Mouse (Mus musculus): ENCODE measurements around the gene Ap3b1.

The Ap3b1 gene

GRCm38 (mm10) chr13:94451229-94451628, 92.5 kb downstream of the Ap3b1 start:
- DNase-seq (ENCODE audit: low spot score in 2 of 2), result no peak

GRCm38 (mm10) chr13:94454131-94454530, 95.4 kb downstream of the Ap3b1 start:
- no peak for DNase-seq (ENCODE audit: low spot score in 2 of 2)

- no peak for DNase-seq (ENCODE audit: low spot score in 2 of 2)
Measured at GRCm38 (mm10) chr13:94459143-94459542, 100.4 kb downstream of the Ap3b1 start.

- no peak for DNase-seq (ENCODE audit: low spot score in 2 of 2)
Measured at GRCm38 (mm10) chr13:94464221-94464620, 105.5 kb downstream of the Ap3b1 start.

- DNase-seq (ENCODE audit: low spot score in 2 of 2), result no peak
Measured at GRCm38 (mm10) chr13:94468551-94468950, 109.8 kb downstream of the Ap3b1 start.

- no peak for DNase-seq (ENCODE audit: low spot score in 2 of 2)
Measured at GRCm38 (mm10) chr13:94471009-94471672, 112.4 kb downstream of the Ap3b1 start.

- no peak for DNase-seq (ENCODE audit: low spot score in 2 of 2)
Measured at GRCm38 (mm10) chr13:94476208-94476607, 117.4 kb downstream of the Ap3b1 start.

GRCm38 (mm10) chr13:94480256-94480655, 121.5 kb downstream of the Ap3b1 start:
- DNase-seq (ENCODE audit: low spot score in 2 of 2), result no peak

- no peak for DNase-seq (ENCODE audit: low spot score in 2 of 2)
Measured at GRCm38 (mm10) chr13:94490684-94491083, 131.9 kb downstream of the Ap3b1 start.

- DNase-seq (ENCODE audit: low spot score in 2 of 2), result no peak
Measured at GRCm38 (mm10) chr13:94491159-94491558, 132.4 kb downstream of the Ap3b1 start.

GRCm38 (mm10) chr13:94497521-94497920, 138.8 kb downstream of the Ap3b1 start:
- no peak for DNase-seq (ENCODE audit: low spot score in 2 of 2)

GRCm38 (mm10) chr13:94506411-94506810, 147.7 kb downstream of the Ap3b1 start:
- DNase-seq (ENCODE audit: low spot score in 2 of 2), result no peak

GRCm38 (mm10) chr13:94508344-94508743, 149.6 kb downstream of the Ap3b1 start:
- DNase-seq (ENCODE audit: low spot score in 2 of 2), result no peak

GRCm38 (mm10) chr13:94513157-94513767, 154.5 kb downstream of the Ap3b1 start:
- no peak for DNase-seq (ENCODE audit: low spot score in 2 of 2)

GRCm38 (mm10) chr13:94513898-94514297, 155.1 kb downstream of the Ap3b1 start:
- no peak for DNase-seq (ENCODE audit: low spot score in 2 of 2)

- no peak for DNase-seq (ENCODE audit: low spot score in 2 of 2)
Measured at GRCm38 (mm10) chr13:94514992-94515391, 156.2 kb downstream of the Ap3b1 start.

- DNase-seq (ENCODE audit: low spot score in 2 of 2), result no peak
Measured at GRCm38 (mm10) chr13:94516532-94516931, 157.8 kb downstream of the Ap3b1 start.

- no peak for DNase-seq (ENCODE audit: low spot score in 2 of 2)
Measured at GRCm38 (mm10) chr13:94518176-94518575, 159.4 kb downstream of the Ap3b1 start.

- peak; percentile 8 to 27 for DNase-seq (ENCODE audit: low spot score in 2 of 2)
Measured at GRCm38 (mm10) chr13:94519276-94519675, 160.5 kb downstream of the Ap3b1 start.

- no peak for DNase-seq (ENCODE audit: low spot score in 2 of 2)
Measured at GRCm38 (mm10) chr13:94523213-94523612, 164.5 kb downstream of the Ap3b1 start.

- DNase-seq (ENCODE audit: low spot score in 2 of 2), result no peak
Measured at GRCm38 (mm10) chr13:94524669-94525238, 166.0 kb downstream of the Ap3b1 start.

GRCm38 (mm10) chr13:94529138-94529537, 170.4 kb downstream of the Ap3b1 start:
- DNase-seq (ENCODE audit: low spot score in 2 of 2), result no peak

- no peak for DNase-seq (ENCODE audit: low spot score in 2 of 2)
Measured at GRCm38 (mm10) chr13:94533516-94533915, 174.8 kb downstream of the Ap3b1 start.

All from heart, adult 9 months (tissue).